Mouse (Mus musculus): Measurements from ENCODE around the gene Gcm2. TPM values are rescaled to one million over a fixed set of nuclear protein-coding genes. Genes with fewer than 3 reads are reported as not detected.

Gcm2 gene
- polyA plus RNA-seq, 1 experiment from 2014 or later = not detected

- Histone ChIP-seq H3K27me3 (no peaks in the 10 kb centered on the region), H3K4me1 (no peaks in the 10 kb centered on the region), H3K4me2 (no peak overlapping the region), H3K9ac (no peak overlapping the region), H3K9me3 (replicated peaks) (no peaks in the 10 kb centered on the region), H3K36me3 (no peaks in the 10 kb centered on the region), H3K4me3 (replicated peaks) (no peak overlapping the region), H3K27ac (no peak overlapping the region)
- 80% methylated on average over 12 of the region's 12 CpGs for WGBS
- ATAC-seq (replicated peaks; ENCODE audit: low FRiP score) = no peak
These were observed 6.9 kb downstream of the Gcm2 start for GRCm38 (mm10) chr13:41103841-41104525.

GRCm38 (mm10) chr13:41100031-41100430 is 10.8 kb downstream of the Gcm2 start:
- H3K27ac ChIP-seq = no peak overlapping the region
- ATAC-seq (replicated peaks; ENCODE audit: low FRiP score) = no peak
- no peaks in the 10 kb centered on the region for H3K9me3 ChIP-seq (replicated peaks)
- no peaks in the 10 kb centered on the region for H3K4me1 ChIP-seq
- 93% methylated on average over 2 of the region's 2 CpGs for WGBS
- no peaks in the 10 kb centered on the region for H3K36me3 ChIP-seq
- H3K4me3 ChIP-seq (replicated peaks) = no peak overlapping the region
- no peak overlapping the region for H3K9ac ChIP-seq
- H3K27me3 ChIP-seq = no peaks in the 10 kb centered on the region
- H3K4me2 ChIP-seq = no peak overlapping the region

- H3K9ac ChIP-seq = no peak overlapping the region
- 0 out of 2 replicates have a peak, but pooled peaks cover under 1% of the 10 kb centered on the region for H3K27me3 ChIP-seq
- no peaks in the 10 kb centered on the region for H3K36me3 ChIP-seq
- H3K4me3 ChIP-seq (replicated peaks) = no peak overlapping the region
- H3K4me2 ChIP-seq = no peak overlapping the region
- H3K4me1 ChIP-seq = no peaks in the 10 kb centered on the region
- 90% methylated on average over 15 of the region's 15 CpGs for WGBS
- no peak for ATAC-seq (replicated peaks; ENCODE audit: low FRiP score)
- H3K27ac ChIP-seq = no peak overlapping the region
- no peaks in the 10 kb centered on the region for H3K9me3 ChIP-seq (replicated peaks)
These were observed 12.5 kb downstream of the Gcm2 start for GRCm38 (mm10) chr13:41098325-41098724.

GRCm38 (mm10) chr13:41097324-41098058 is 13.3 kb downstream of the Gcm2 start:
- Histone ChIP-seq H3K27me3 (peaks cover 4% of the 10 kb centered on the region; the same call in 1 of the 2 replicates), H3K36me3 (no peaks in the 10 kb centered on the region), H3K4me2 (no peak overlapping the region), H3K9ac (no peak overlapping the region), H3K27ac (no peak overlapping the region), H3K9me3 (replicated peaks) (no peaks in the 10 kb centered on the region), H3K4me1 (no peaks in the 10 kb centered on the region), H3K4me3 (replicated peaks) (no peak overlapping the region)
- ATAC-seq (replicated peaks; ENCODE audit: low FRiP score) = no peak
- 71% methylated on average over 16 of the region's 16 CpGs for WGBS

- Histone ChIP-seq H3K27me3 (peaks cover 8% of the 10 kb centered on the region; the same call in 1 of the 2 replicates), H3K9ac (no peak overlapping the region), H3K4me3 (replicated peaks) (no peak overlapping the region), H3K4me1 (no peaks in the 10 kb centered on the region), H3K9me3 (replicated peaks) (no peaks in the 10 kb centered on the region), H3K27ac (no peak overlapping the region), H3K4me2 (no peak overlapping the region), H3K36me3 (no peaks in the 10 kb centered on the region)
- no peak for ATAC-seq (replicated peaks; ENCODE audit: low FRiP score)
- 85% methylated on average over 10 of the region's 10 CpGs for WGBS
These were observed 16.7 kb downstream of the Gcm2 start for GRCm38 (mm10) chr13:41094160-41094559.

- ATAC-seq (replicated peaks; ENCODE audit: low FRiP score) = no peak
- H3K9me3 ChIP-seq (replicated peaks) = no peaks in the 10 kb centered on the region
- H3K4me2 ChIP-seq = no peak overlapping the region
- no peaks in the 10 kb centered on the region for H3K36me3 ChIP-seq
- no peak overlapping the region for H3K4me3 ChIP-seq (replicated peaks)
- H3K4me1 ChIP-seq = no peaks in the 10 kb centered on the region
- H3K9ac ChIP-seq = no peak overlapping the region
- 38% methylated on average over 10 of the region's 10 CpGs for WGBS
- peaks cover 8% of the 10 kb centered on the region; the same call in 1 of the 2 replicates for H3K27me3 ChIP-seq
- H3K27ac ChIP-seq = no peak overlapping the region
These were observed 19.6 kb downstream of the Gcm2 start for GRCm38 (mm10) chr13:41091271-41091670.

GRCm38 (mm10) chr13:41088746-41089145 is 22.1 kb downstream of the Gcm2 start:
- Histone ChIP-seq H3K9me3 (replicated peaks) (no peaks in the 10 kb centered on the region), H3K27me3 (peaks cover 8% of the 10 kb centered on the region; the same call in 1 of the 2 replicates), H3K36me3 (no peaks in the 10 kb centered on the region), H3K4me1 (no peaks in the 10 kb centered on the region), H3K4me2 (no peak overlapping the region), H3K27ac (no peak overlapping the region), H3K9ac (no peak overlapping the region), H3K4me3 (replicated peaks) (no peak overlapping the region)
- ATAC-seq (replicated peaks; ENCODE audit: low FRiP score) = no peak

- Histone ChIP-seq H3K9ac (no peak overlapping the region), H3K4me3 (replicated peaks) (no peak overlapping the region), H3K27ac (no peak overlapping the region), H3K9me3 (replicated peaks) (no peaks in the 10 kb centered on the region), H3K36me3 (no peaks in the 10 kb centered on the region), H3K4me1 (no peaks in the 10 kb centered on the region), H3K27me3 (peaks cover 8% of the 10 kb centered on the region), H3K4me2 (no peak overlapping the region)
- ATAC-seq (replicated peaks; ENCODE audit: low FRiP score) = no peak
- WGBS = 32% methylated on average over 2 of the region's 2 CpGs
These were observed 25.7 kb downstream of the Gcm2 start for GRCm38 (mm10) chr13:41085140-41085539.

GRCm38 (mm10) chr13:41084521-41084920 is 26.3 kb downstream of the Gcm2 start:
- ATAC-seq (replicated peaks; ENCODE audit: low FRiP score) = no peak
- Histone ChIP-seq H3K9me3 (replicated peaks) (no peaks in the 10 kb centered on the region), H3K27ac (no peak overlapping the region), H3K4me1 (peaks cover under 1% of the 10 kb centered on the region), H3K36me3 (no peaks in the 10 kb centered on the region), H3K4me3 (replicated peaks) (no peak overlapping the region), H3K4me2 (no peak overlapping the region), H3K9ac (no peak overlapping the region), H3K27me3 (peaks cover 12% of the 10 kb centered on the region)
- 91% methylated on average over 3 of the region's 3 CpGs for WGBS

- Histone ChIP-seq H3K36me3 (no peaks in the 10 kb centered on the region), H3K27me3 (peaks cover 31% of the 10 kb centered on the region), H3K9ac (no peak overlapping the region), H3K27ac (no peak overlapping the region), H3K4me2 (no peak overlapping the region), H3K4me3 (replicated peaks) (no peak overlapping the region), H3K4me1 (peaks cover 10% of the 10 kb centered on the region), H3K9me3 (replicated peaks) (no peaks in the 10 kb centered on the region)
- 94% methylated on average over 6 of the region's 6 CpGs for WGBS
- ATAC-seq (replicated peaks; ENCODE audit: low FRiP score) = no peak
These were observed 30.1 kb downstream of the Gcm2 start for GRCm38 (mm10) chr13:41080700-41081099.

- Histone ChIP-seq H3K36me3 (no peaks in the 10 kb centered on the region), H3K9me3 (replicated peaks) (no peaks in the 10 kb centered on the region), H3K4me1 (peaks cover 10% of the 10 kb centered on the region), H3K27me3 (peaks cover 31% of the 10 kb centered on the region), H3K27ac (no peak overlapping the region), H3K9ac (no peak overlapping the region), H3K4me2 (peak overlapping the region; percentile 94), H3K4me3 (replicated peaks) (peak overlapping the region; percentile 55)
- 59% methylated on average over 5 of the region's 5 CpGs for WGBS
- no peak for ATAC-seq (replicated peaks; ENCODE audit: low FRiP score)
These were observed 31.0 kb downstream of the Gcm2 start for GRCm38 (mm10) chr13:41079859-41080258.

GRCm38 (mm10) chr13:41079421-41079780 is 31.4 kb downstream of the Gcm2 start, which contains the start of gene Mak:
Gene Mak, minus strand, starts transcription at chr13:41079706.
- H3K9me3 ChIP-seq (replicated peaks) = no peaks in the 10 kb centered on the region
- H3K27ac ChIP-seq = no peak within 1 kb of the TSS
- H3K36me3 ChIP-seq = no peaks in the 10 kb centered on the region
- peaks cover 31% of the 10 kb centered on the region for H3K27me3 ChIP-seq
- peak within 1 kb of the TSS; percentile 26; the same call in 1 of the 2 replicates for H3K9ac ChIP-seq
- ATAC-seq (replicated peaks; ENCODE audit: low FRiP score) = peak; percentile 94
- peak within 1 kb of the TSS; percentile 55 for H3K4me3 ChIP-seq (replicated peaks)
- peaks cover 10% of the 10 kb centered on the region for H3K4me1 ChIP-seq
- under 1% methylated on average over 37 of the region's 40 CpGs for WGBS
- H3K4me2 ChIP-seq = peak within 1 kb of the TSS; percentile 94

Measured in kidney, embryonic 15.5 days (tissue).